Mouse (Mus musculus): ENCODE measurements around the gene Samd4b. TPM values are rescaled to one million over a fixed set of nuclear protein-coding genes. Genes with fewer than 3 reads are reported as not detected.
A peak's percentile ranks its signal among the peaks of the same experiment; 100 is the strongest.
"Not testable (repeated sequence)": the region's sequence is repeated elsewhere in the genome, so short reads cannot be mapped to it uniquely, and the experiment has no call there.

Gene Samd4b
- polyA plus RNA-seq, 1 experiment from 2014 or later, result 18.9 TPM

DNA sequence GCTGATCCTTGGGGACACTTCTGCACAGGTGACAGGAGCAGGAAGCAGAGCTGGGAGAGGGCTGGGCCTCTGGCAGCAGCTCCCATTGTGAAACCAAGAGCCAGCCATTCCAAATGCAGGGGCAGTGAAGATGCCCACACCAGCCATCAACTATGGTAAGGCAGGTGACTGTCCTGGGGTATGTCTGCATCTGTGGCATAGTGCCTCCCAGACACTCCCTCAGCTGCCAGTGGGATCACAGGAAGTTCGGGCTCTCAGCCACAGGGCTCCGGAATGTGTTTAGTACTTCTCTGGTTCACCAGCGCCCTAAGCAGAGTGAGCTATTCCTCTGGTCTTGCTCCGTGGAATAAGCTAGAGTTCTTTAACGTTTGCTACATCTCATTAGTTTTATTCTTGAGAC, 40.9 kb downstream of the Samd4b start:
- Histone ChIP-seq H3K4me2 (replicated peaks) (no peak overlapping the region), H3K9me3 (no peaks in the 10 kb centered on the region), H3K4me3 (replicated peaks) (no peak overlapping the region), H3K27me3 (replicated peaks) (no peaks in the 10 kb centered on the region), H3K9ac (no peak overlapping the region), H3K4me1 (replicated peaks) (peaks cover 8% of the 10 kb centered on the region), H3K36me3 (peaks cover 19% of the 10 kb centered on the region), H3K27ac (no peak overlapping the region)
- ATAC-seq, result no peak
- WGBS, result 63% methylated on average over 5 of the region's 5 CpGs

DNA sequence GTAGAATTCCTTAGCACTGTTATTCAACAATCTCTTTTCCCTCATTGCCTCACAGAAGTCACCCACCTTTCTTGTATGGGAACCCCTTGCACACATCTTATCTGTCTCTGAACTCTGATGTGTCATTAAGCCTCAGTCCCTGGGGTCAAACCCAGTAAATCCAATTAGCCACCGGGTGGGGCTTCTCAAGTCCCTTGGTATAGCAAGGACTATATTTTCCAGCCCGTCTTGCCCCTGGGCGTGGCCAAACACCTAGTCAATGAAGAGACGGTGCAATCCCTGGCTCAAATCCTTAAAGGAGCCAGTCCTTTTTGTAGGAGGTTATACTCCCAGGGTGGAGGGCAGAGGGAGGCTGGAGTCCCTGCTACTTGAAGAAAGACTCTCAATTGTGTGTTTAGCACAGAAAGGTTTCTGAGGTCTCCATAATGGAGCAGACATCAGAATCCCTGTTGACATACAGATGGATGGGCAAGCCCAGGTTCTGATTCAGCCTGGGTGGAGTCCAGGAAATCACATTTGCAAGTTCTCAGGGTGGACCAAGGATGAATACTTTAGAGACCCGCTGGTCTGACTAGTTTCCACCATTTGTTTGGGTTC, 41.9 kb downstream of the Samd4b start:
- Histone ChIP-seq H3K9ac (no peak overlapping the region), H3K27me3 (replicated peaks) (no peaks in the 10 kb centered on the region), H3K36me3 (peaks cover 14% of the 10 kb centered on the region), H3K9me3 (no peaks in the 10 kb centered on the region), H3K4me1 (replicated peaks) (peaks cover 8% of the 10 kb centered on the region), H3K27ac (no peak overlapping the region), H3K4me2 (replicated peaks) (no peak overlapping the region), H3K4me3 (replicated peaks) (no peak overlapping the region)
- ATAC-seq, result 0 out of 2 replicates have a peak, but pooled peaks have one; percentile 37
- WGBS, result 7% methylated on average over 5 of the region's 5 CpGs

DNA sequence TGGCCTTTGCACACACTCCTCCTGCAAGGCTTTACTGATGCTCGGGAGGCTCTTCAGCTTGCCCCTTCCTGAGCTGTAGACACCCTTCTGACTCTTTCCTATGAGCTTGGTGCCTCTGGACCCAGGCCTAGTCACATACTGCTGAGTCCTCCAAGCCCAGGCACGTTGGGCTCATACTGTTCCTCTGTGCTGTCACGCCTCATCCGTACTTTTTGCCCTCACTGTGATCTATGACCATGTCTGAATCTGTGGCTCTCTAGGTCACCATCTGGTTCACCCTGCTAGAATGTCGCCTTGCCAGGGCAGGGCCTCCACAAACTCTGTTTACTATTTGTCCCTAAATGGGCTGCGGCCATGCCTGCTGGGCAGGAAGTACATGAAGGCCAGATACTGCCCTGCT, 44.9 kb downstream of the Samd4b start:
- Histone ChIP-seq H3K36me3 (no peaks in the 10 kb centered on the region), H3K27me3 (replicated peaks) (no peaks in the 10 kb centered on the region), H3K27ac (no peak overlapping the region), H3K9ac (no peak overlapping the region), H3K4me1 (replicated peaks) (peaks cover 5% of the 10 kb centered on the region), H3K9me3 (no peaks in the 10 kb centered on the region), H3K4me3 (replicated peaks) (no peak overlapping the region), H3K4me2 (replicated peaks) (no peak overlapping the region)
- no peak for ATAC-seq
- 88% methylated on average over 6 of the region's 6 CpGs for WGBS

DNA sequence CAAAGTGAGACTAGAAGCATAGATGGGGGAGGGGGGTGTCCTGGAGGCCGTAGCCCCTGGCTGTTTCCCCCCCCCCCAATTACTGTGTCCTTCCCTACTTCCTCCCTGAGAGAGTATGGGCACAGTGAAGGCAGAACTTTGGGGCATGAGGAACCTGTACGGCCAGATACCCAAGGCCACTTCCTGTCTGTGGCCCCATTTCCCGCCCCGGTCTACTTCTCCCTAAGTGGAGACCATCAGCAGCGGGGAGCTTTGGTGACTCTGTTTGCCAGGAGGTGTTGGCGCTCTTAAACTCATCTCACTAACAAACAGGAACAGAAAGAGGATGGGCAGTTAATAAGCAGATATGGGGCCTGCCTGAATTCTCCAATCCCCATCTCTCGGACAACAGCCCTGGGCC, 50.3 kb downstream of the Samd4b start:
- peaks cover 13% of the 10 kb centered on the region; the same call in 1 of the 2 replicates for H3K4me1 ChIP-seq (replicated peaks)
- H3K27ac ChIP-seq, result no peak overlapping the region
- H3K4me3 ChIP-seq (replicated peaks), result no peak overlapping the region
- WGBS, result 64% methylated on average over 7 of the region's 7 CpGs
- no peak overlapping the region for H3K9ac ChIP-seq
- ATAC-seq, result no peak
- peaks cover 24% of the 10 kb centered on the region for H3K27me3 ChIP-seq (replicated peaks)
- H3K36me3 ChIP-seq, result no peaks in the 10 kb centered on the region
- H3K9me3 ChIP-seq, result no peaks in the 10 kb centered on the region
- no peak overlapping the region for H3K4me2 ChIP-seq (replicated peaks)

DNA sequence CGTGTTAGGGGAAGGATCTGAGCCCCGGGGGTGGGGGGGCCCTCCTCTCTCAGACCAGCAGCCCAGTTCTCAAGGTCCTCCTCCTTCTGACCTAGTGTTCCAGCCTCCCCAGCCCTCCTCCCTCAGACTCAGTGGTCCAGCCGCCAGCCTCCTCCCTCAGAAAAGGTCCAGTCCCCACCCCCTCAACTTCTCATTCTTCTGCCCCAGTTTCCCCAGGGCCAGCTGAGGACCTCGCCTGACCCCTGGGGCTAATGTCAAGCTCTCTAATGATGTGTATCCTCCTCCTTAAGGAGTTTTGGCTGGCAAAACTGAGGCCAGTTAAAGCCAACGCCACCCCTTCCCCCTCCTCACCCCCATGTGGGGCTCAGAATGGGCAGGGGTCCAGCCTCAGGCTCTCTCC, 50.8 kb downstream of the Samd4b start, which contains the start of gene Nccrp1:
Gene Nccrp1 (minus strand): TSS at position 101 of the 400 bp plus-strand sequence.
- Histone ChIP-seq H3K9me3 (no peaks in the 10 kb centered on the region), H3K4me3 (replicated peaks) (peak within 1 kb of the TSS; percentile 21; the same call in 1 of the 2 replicates), H3K4me2 (replicated peaks) (peak within 1 kb of the TSS; percentile 50), H3K4me1 (replicated peaks) (peaks cover 13% of the 10 kb centered on the region; the same call in 1 of the 2 replicates), H3K27me3 (replicated peaks) (peaks cover 24% of the 10 kb centered on the region), H3K9ac (no peak within 1 kb of the TSS), H3K27ac (no peak within 1 kb of the TSS), H3K36me3 (no peaks in the 10 kb centered on the region)
- no peak for ATAC-seq
- 8% methylated on average over 5 of the region's 5 CpGs for WGBS

DNA sequence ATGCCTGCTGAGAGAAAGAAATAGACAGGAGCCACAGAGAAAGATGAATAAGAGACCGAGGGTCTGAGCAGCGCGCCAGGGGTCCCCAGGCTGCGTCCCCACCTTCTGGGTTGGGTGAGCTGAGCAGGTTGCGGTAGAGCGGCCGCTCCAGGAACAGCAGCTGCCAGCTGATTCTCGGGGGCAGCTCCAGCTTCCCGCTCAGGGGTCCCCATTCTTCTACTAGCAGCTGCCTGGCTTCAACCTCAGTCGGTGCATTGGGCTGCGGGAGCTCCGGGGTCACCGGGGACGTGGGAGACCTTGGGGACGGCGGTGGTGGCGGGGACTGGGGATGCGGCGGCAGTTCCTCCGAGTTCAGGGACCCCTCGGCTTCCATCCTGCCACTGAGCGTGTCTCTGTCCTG, 51.3 kb downstream of the Samd4b start:
- Histone ChIP-seq H3K36me3 (no peaks in the 10 kb centered on the region), H3K9me3 (no peaks in the 10 kb centered on the region), H3K4me3 (replicated peaks) (peak overlapping the region; percentile 21; the same call in 1 of the 2 replicates), H3K27me3 (replicated peaks) (peaks cover 24% of the 10 kb centered on the region), H3K9ac (no peak overlapping the region), H3K27ac (no peak overlapping the region), H3K4me2 (replicated peaks) (peak overlapping the region; percentile 50), H3K4me1 (replicated peaks) (peaks cover 13% of the 10 kb centered on the region; the same call in 1 of the 2 replicates)
- no peak for ATAC-seq
- WGBS, result 3% methylated on average over 22 of the region's 22 CpGs

DNA sequence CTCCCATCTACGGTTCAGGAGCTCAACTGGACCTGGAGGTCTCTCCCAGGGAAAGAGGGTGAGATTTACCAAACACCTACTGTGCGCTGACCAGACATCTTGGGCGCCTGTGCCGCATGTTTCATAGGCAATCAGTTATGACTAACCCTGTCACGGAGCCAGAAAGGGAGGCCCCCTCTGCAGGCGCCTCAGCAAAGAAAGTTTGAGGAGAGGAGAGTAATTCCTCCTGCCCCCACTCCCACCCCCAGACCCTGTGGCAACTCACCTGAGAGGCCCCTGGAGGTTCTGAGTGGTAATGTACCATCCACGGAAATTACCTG, 52.1 kb downstream of the Samd4b start:
- 51% methylated on average over 7 of the region's 7 CpGs for WGBS

DNA sequence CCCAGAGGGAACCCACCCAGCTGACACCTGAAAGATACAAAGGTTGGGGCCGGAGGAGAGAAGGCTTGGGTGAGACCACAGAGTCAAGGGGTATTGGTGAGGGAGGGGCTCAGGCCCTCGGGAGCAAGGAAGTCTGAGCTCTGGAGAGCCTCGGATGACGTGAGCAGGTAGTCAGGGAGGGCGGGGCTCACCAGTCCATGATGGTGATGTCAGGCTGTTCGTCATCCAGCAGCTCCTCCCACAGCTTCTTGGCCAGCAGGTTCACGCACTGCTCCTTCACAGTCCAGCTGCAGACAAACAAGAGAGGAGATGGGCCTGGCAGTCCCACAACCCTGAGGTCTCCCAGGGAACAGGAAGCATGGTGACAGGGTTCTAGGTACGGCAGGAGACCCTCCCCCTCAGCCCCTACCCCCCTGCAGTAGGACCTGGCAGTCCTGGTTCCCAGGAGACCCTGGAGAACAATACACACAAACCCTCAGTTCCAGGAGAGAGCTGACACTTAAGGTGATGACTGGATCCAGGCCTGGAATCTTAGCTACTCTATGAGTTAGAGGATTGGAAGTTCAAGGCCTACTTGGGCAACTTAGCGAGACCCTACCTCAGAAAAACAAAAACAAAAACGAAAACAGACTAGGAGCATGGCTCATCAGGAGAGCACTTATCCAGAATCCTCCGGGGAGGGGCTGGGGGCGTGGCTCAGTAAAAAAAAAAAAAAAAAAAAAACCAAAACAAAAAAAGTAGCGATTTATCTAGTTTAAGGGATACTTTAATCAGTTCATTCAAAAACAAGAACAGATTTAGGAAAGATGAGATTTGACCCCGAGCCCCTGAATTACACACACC, 52.7 kb downstream of the Samd4b start:
- no peak overlapping the region for H3K4me2 ChIP-seq (replicated peaks)
- H3K9ac ChIP-seq, result no peak overlapping the region
- peaks cover 24% of the 10 kb centered on the region for H3K27me3 ChIP-seq (replicated peaks)
- H3K36me3 ChIP-seq, result no peaks in the 10 kb centered on the region
- H3K4me3 ChIP-seq (replicated peaks), result no peak overlapping the region
- H3K4me1 ChIP-seq (replicated peaks), result peaks cover 13% of the 10 kb centered on the region; the same call in 1 of the 2 replicates
- H3K27ac ChIP-seq, result no peak overlapping the region
- 27% methylated on average over 14 of the region's 14 CpGs for WGBS
- ATAC-seq, result peak; percentile 54
- no peaks in the 10 kb centered on the region for H3K9me3 ChIP-seq

More for the DNA sequence above, 52.1 kb downstream of the Samd4b start:
- ATAC-seq, result no peak
- no peaks in the 10 kb centered on the region for H3K9me3 ChIP-seq
- H3K36me3 ChIP-seq, result no peaks in the 10 kb centered on the region
- H3K4me3 ChIP-seq (replicated peaks), result no peak overlapping the region
- H3K4me2 ChIP-seq (replicated peaks), result no peak overlapping the region
- H3K27me3 ChIP-seq (replicated peaks), result peaks cover 24% of the 10 kb centered on the region
- H3K4me1 ChIP-seq (replicated peaks), result peaks cover 13% of the 10 kb centered on the region; the same call in 1 of the 2 replicates
- H3K9ac ChIP-seq, result no peak overlapping the region
- H3K27ac ChIP-seq, result no peak overlapping the region

DNA sequence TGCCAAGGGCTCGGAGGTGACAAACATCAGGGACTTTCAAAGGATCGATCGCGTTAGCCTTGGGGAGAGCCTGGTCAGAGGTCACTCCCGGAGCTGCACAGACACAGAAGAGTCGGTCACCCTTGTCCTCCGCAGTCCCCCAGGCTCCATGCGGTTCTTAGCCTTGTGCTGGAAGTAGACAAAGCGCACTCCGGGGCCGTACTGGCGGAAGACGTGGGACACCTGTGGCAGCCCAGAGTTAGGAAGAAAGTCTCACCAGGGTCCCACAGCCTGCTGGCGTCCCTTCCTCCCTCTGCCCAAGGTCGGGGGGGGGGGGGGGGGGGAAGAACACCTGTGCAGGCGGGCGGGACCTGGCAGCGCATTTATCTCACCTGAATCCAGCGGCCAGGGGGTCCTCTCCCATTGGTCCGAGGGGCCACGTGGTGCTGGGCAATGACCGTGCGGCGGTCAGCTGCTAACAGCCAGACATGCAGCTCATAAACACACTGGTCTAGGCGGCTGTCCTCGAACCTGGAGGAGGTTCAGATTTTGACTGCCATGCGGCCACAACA, 53.8 kb downstream of the Samd4b start:
- ATAC-seq, result peak; percentile 63
- Histone ChIP-seq H3K4me2 (replicated peaks) (peak overlapping the region; percentile 55), H3K9ac (no peak overlapping the region), H3K27ac (no peak overlapping the region), H3K36me3 (no peaks in the 10 kb centered on the region), H3K27me3 (replicated peaks) (peaks cover 24% of the 10 kb centered on the region), H3K4me3 (replicated peaks) (peak overlapping the region; percentile 19), H3K9me3 (no peaks in the 10 kb centered on the region), H3K4me1 (replicated peaks) (peaks cover 13% of the 10 kb centered on the region; the same call in 1 of the 2 replicates)
- 4% methylated on average over 23 of the region's 27 CpGs for WGBS

DNA sequence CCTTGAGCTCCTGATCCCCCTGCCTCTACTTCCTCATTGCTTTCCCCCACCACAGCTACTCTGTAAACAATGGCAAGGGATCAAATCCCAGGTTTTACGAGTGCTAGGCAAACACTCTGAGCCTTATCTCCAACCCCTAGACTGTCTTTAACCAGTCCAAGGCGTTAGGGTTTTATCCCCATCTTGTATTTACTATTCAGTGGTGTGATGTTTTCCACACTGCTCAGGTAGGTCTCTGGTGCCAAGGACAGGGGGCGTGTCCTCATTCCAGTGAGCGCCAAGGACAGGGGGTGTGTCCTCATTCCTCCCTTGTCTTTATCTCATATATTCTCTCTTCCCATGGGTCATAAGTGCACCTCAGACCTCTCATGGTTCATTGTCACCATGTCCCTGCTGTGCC, 57.4 kb downstream of the Samd4b start, which contains the start of gene Sycn:
Gene Sycn (plus strand): TSS at position 360 of the 400 bp plus-strand sequence.
- Histone ChIP-seq H3K36me3 (no peaks in the 10 kb centered on the region), H3K9me3 (no peaks in the 10 kb centered on the region), H3K4me1 (replicated peaks) (no peaks in the 10 kb centered on the region; the same call in 1 of the 2 replicates), H3K4me2 (replicated peaks) (no peak within 1 kb of the TSS), H3K9ac (no peak within 1 kb of the TSS), H3K4me3 (replicated peaks) (no peak within 1 kb of the TSS), H3K27me3 (replicated peaks) (peaks cover 5% of the 10 kb centered on the region; the same call in 1 of the 2 replicates), H3K27ac (0 out of 2 replicates have a peak within 1 kb of the TSS, but pooled peaks have one; percentile 32)
- ATAC-seq, result peak; percentile 48
- WGBS, result 45% methylated on average over 4 of the region's 4 CpGs

DNA sequence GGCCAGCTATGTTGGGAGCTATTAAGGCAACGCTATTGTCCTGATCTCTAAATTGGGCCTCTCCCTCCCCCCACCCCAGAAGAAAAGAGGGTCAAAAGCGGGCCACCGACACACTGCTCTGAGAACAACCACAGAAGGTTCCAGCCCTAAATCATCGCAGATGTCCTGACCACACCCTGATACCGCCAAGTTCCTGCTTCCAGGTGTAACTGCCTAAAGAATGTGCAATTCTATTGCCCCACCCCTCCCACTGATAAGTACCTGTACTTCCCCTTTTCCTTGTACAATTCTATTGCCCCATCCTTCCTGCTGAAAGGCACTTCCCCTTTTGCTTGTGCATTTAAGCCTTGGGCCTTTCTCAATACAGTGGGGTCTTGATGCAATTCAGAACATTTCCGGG, 59.1 kb downstream of the Samd4b start:
- ATAC-seq, result not testable (repeated sequence)

DNA sequence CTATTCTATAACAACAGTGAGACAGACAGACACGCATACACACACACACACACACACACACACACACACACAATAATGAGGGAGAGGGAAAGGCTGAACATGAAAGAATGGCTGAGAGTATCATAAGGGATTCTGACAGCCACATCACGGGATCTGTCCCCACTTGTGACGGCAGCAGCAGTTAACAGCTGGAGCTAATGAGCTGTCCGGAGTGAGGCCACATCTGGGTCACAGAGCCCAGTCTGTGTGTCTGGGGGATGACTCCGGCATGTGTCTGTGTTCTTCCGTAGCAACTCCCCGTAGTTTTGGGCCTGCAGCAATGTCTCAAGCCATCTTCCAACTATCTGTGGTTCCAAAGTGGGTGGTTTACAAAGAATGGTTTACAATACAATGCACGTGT, 65.9 kb downstream of the Samd4b start:
- Histone ChIP-seq H3K9me3 (no peaks in the 10 kb centered on the region), H3K36me3 (no peaks in the 10 kb centered on the region), H3K27me3 (replicated peaks) (no peaks in the 10 kb centered on the region), H3K4me2 (replicated peaks) (no peak overlapping the region), H3K4me3 (replicated peaks) (no peak overlapping the region), H3K27ac (no peak overlapping the region), H3K9ac (no peak overlapping the region), H3K4me1 (replicated peaks) (0 out of 2 replicates have a peak, but pooled peaks cover 2% of the 10 kb centered on the region)
- ATAC-seq, result no peak
- WGBS, result 69% methylated on average over 8 of the region's 8 CpGs

More for the DNA sequence above, 59.1 kb downstream of the Samd4b start:
- not testable (repeated sequence) for H3K4me2 ChIP-seq (replicated peaks); H3K27me3 ChIP-seq (replicated peaks); H3K9ac ChIP-seq; H3K4me1 ChIP-seq (replicated peaks); H3K9me3 ChIP-seq; H3K4me3 ChIP-seq (replicated peaks); H3K27ac ChIP-seq; H3K36me3 ChIP-seq
- 80% methylated on average over 6 of the region's 6 CpGs for WGBS
